Mouse (Mus musculus) lung, postnatal 0 days (tissue): ENCODE data around the gene Grb10.

Source experiments
- CTCF ChIP-seq: IDR thresholded peaks from 2 replicates; pipeline ENCODE4 v1.5.1; 2016; ENCODE audit warnings: antibody characterized with exemption, mild to moderate bottlenecking
- EP300 ChIP-seq: IDR thresholded peaks from 2 replicates; pipeline ENCODE4 v1.6.1; 2016; ENCODE audit warnings: antibody characterized with exemption, mild to moderate bottlenecking, control low read depth

DNA sequence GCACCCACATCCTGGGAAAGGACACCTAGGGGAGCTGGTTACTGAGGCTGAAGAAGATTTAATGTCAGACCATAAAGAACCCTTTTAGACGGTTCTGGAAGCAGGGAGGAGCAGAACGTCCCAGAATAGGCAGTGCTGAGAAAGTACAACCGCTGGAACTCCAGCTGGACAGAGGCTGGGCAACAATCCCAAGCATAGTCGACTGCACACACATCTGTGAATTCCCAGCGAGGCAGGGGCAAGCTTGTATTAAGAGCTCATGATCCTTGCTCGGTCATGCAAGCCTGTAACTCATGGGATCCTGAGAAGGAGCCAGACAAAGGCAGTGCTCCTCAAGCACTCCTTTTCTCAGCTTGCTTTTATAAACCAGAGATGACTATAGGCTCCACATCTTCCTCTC is 69.7 kb downstream of the Grb10 start:
- no peak for TF ChIP-seq CTCF
- no peak for TF ChIP-seq EP300
